Mouse (Mus musculus): ENCODE results near the gene Sh3pxd2a. TPM values are rescaled to one million over a fixed set of nuclear protein-coding genes. Genes with fewer than 3 reads are reported as not detected.
A peak's percentile ranks its signal among the peaks of the same experiment; 100 is the strongest.

Sh3pxd2a gene
- polyA plus RNA-seq, 1 experiment from 2014 or later, result 2.3 TPM

DNA sequence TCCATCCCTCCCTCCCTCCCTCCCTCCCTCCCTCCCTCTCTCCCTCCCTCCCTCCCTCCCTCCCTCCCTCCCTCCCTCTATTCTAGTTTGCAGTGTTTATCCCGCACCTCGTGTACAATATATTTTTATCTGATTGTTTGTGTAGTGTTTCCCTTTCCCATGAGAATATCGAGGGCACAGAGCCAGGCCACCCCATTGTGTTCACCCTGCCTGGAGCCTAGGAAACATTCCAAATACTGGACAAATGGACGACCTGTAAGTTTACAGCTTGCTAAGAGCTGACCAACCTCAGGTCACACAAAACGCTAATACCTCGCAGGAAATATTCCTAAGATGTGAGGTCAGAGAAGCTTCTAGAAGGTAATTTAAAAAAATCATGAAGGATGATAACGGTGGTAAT lies 12.0 kb downstream of the Sh3pxd2a start:
- ATAC-seq (replicated peaks), result no peak

DNA sequence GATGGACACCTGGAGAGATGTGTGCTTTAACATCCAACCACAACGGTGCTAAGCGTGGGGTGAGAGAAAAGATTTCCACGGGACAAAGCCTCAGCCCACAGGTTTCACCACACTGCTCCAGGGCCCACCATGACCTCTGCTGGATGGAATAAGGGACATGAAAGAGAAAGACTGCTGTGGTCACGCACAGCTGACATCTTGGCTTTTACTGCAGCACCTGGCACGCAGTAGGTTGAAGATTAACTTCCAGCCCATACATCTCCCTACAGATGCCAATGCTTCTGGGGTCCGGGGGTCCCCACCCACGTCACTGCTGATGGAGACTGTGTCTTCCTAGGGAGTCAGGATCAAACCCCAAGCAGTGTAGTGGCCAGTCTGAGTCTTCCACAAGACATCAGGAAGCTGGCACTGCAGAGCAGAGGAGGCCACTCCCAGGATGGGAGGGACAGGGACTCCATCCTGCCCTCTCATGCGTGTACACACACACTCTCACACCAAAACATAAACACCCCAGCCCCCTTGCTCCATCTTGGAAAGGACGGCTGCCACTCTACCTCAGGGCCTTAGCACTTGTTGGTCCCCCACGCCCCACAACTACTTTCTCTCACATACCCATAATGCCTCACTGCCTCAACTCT lies 12.6 kb downstream of the Sh3pxd2a start:
- no peaks in the 10 kb centered on the region for H3K9me3 ChIP-seq
- no peaks in the 10 kb centered on the region for H3K36me3 ChIP-seq (replicated peaks)
- H3K4me3 ChIP-seq, result no peak overlapping the region
- H3K4me1 ChIP-seq, result peaks cover 15% of the 10 kb centered on the region
- H3K27me3 ChIP-seq (replicated peaks), result no peaks in the 10 kb centered on the region
- no peak overlapping the region for H3K4me2 ChIP-seq
- no peak overlapping the region for H3K9ac ChIP-seq
- H3K27ac ChIP-seq, result no peak overlapping the region
- ATAC-seq (replicated peaks), result no peak
- WGBS, result 76% methylated on average over 10 of the region's 10 CpGs

More for the DNA sequence above, 12.0 kb downstream of the Sh3pxd2a start:
- H3K4me3 ChIP-seq, result no peak overlapping the region
- no peak overlapping the region for H3K9ac ChIP-seq
- H3K4me1 ChIP-seq, result peaks cover 9% of the 10 kb centered on the region
- no peaks in the 10 kb centered on the region for H3K36me3 ChIP-seq (replicated peaks)
- WGBS, result 83% methylated on average over 7 of the region's 7 CpGs
- H3K4me2 ChIP-seq, result no peak overlapping the region
- H3K27me3 ChIP-seq (replicated peaks), result no peaks in the 10 kb centered on the region
- no peaks in the 10 kb centered on the region for H3K9me3 ChIP-seq
- no peak overlapping the region for H3K27ac ChIP-seq

GRCm38 (mm10) chr19:47450261-47451137 lies 13.7 kb downstream of the Sh3pxd2a start:
- Histone ChIP-seq H3K36me3 (replicated peaks) (no peaks in the 10 kb centered on the region), H3K4me2 (no peak overlapping the region), H3K9ac (no peak overlapping the region), H3K4me1 (peaks cover 17% of the 10 kb centered on the region), H3K27me3 (replicated peaks) (no peaks in the 10 kb centered on the region), H3K27ac (no peak overlapping the region), H3K4me3 (no peak overlapping the region), H3K9me3 (no peaks in the 10 kb centered on the region)
- no peak for ATAC-seq (replicated peaks)
- 21% methylated on average over 8 of the region's 8 CpGs for WGBS

DNA sequence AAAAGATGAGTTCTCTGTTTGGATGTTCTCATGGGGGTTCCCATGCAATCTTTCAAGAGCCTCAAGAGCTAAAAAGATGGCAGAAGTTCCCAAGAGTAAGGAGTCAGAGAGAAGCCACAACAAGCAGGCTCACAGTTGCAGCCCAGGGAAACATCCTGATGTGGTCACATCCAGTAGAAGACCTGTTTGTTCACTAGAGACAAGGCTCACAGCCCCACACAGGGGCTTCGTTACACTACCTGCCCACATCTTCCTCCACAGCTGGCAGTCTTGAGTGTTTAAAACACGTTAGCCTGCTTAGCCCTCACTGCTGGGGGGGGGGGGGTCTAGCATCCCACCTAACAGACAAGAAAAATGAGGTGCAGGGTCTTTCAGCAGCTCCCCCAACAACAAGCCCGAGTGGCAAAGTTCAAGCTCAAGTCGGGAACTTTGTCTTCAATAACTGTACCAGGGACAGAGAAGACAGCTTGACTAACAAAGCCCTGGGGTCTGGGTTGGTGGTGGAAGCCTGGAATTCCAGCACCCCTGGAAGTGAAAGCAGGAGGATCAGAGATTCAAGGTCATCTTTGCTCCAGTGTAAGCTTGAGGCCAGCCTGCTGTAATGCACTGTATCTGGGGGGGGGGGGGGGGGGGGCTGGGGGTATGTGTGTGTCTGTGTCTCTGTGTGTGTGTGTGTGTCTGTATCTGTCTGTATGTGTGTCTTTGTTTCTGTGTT lies 14.5 kb downstream of the Sh3pxd2a start:
- Histone ChIP-seq H3K9ac (no peak overlapping the region), H3K4me2 (no peak overlapping the region), H3K4me3 (no peak overlapping the region), H3K36me3 (replicated peaks) (no peaks in the 10 kb centered on the region), H3K27me3 (replicated peaks) (no peaks in the 10 kb centered on the region), H3K4me1 (peaks cover 17% of the 10 kb centered on the region), H3K9me3 (no peaks in the 10 kb centered on the region), H3K27ac (no peak overlapping the region)
- ATAC-seq (replicated peaks), result no peak
- WGBS, result 68% methylated on average over 4 of the region's 4 CpGs

GRCm38 (mm10) chr19:47448618-47449151 lies 15.5 kb downstream of the Sh3pxd2a start:
- H3K27ac ChIP-seq, result no peak overlapping the region
- ATAC-seq (replicated peaks), result no peak
- H3K27me3 ChIP-seq (replicated peaks), result no peaks in the 10 kb centered on the region
- H3K4me3 ChIP-seq, result no peak overlapping the region
- no peaks in the 10 kb centered on the region for H3K9me3 ChIP-seq
- H3K4me2 ChIP-seq, result no peak overlapping the region
- WGBS, result 77% methylated on average over 14 of the region's 14 CpGs
- no peak overlapping the region for H3K9ac ChIP-seq
- no peaks in the 10 kb centered on the region for H3K36me3 ChIP-seq (replicated peaks)
- H3K4me1 ChIP-seq, result peaks cover 15% of the 10 kb centered on the region

- 56% methylated on average over 9 of the region's 9 CpGs for WGBS
- Histone ChIP-seq H3K4me1 (peaks cover 18% of the 10 kb centered on the region), H3K4me2 (no peak overlapping the region), H3K36me3 (replicated peaks) (no peaks in the 10 kb centered on the region), H3K4me3 (no peak overlapping the region), H3K27ac (no peak overlapping the region), H3K9ac (no peak overlapping the region), H3K9me3 (no peaks in the 10 kb centered on the region), H3K27me3 (replicated peaks) (no peaks in the 10 kb centered on the region)
- ATAC-seq (replicated peaks), result 0 out of 2 replicates have a peak, but pooled peaks have one; percentile 10
Measured at GRCm38 (mm10) chr19:47446841-47447365, 17.3 kb downstream of the Sh3pxd2a start.

- 84% methylated on average over 9 of the region's 9 CpGs for WGBS
- no peak for ATAC-seq (replicated peaks)
- H3K4me1 ChIP-seq, result peaks cover 18% of the 10 kb centered on the region
Measured at GRCm38 (mm10) chr19:47446130-47446529, 18.1 kb downstream of the Sh3pxd2a start.

GRCm38 (mm10) chr19:47445726-47446125 lies 18.5 kb downstream of the Sh3pxd2a start:
- Histone ChIP-seq H3K36me3 (replicated peaks) (no peaks in the 10 kb centered on the region), H3K4me3 (no peak overlapping the region), H3K9ac (no peak overlapping the region), H3K27ac (no peak overlapping the region), H3K4me1 (peaks cover 18% of the 10 kb centered on the region), H3K27me3 (replicated peaks) (no peaks in the 10 kb centered on the region), H3K9me3 (no peaks in the 10 kb centered on the region), H3K4me2 (no peak overlapping the region)
- 69% methylated on average over 6 of the region's 6 CpGs for WGBS
- ATAC-seq (replicated peaks), result no peak

More at GRCm38 (mm10) chr19:47446130-47446529, 18.1 kb downstream of the Sh3pxd2a start:
- no peak overlapping the region for H3K27ac ChIP-seq
- H3K9me3 ChIP-seq, result no peaks in the 10 kb centered on the region
- H3K36me3 ChIP-seq (replicated peaks), result no peaks in the 10 kb centered on the region
- no peak overlapping the region for H3K9ac ChIP-seq
- no peak overlapping the region for H3K4me3 ChIP-seq
- H3K27me3 ChIP-seq (replicated peaks), result no peaks in the 10 kb centered on the region
- H3K4me2 ChIP-seq, result no peak overlapping the region

- no peak overlapping the region for H3K27ac ChIP-seq
- H3K4me3 ChIP-seq, result no peak overlapping the region
- H3K9ac ChIP-seq, result no peak overlapping the region
- H3K36me3 ChIP-seq (replicated peaks), result no peaks in the 10 kb centered on the region
- no peaks in the 10 kb centered on the region for H3K9me3 ChIP-seq
- no peak overlapping the region for H3K4me2 ChIP-seq
- no peak for ATAC-seq (replicated peaks)
- peaks cover 16% of the 10 kb centered on the region for H3K4me1 ChIP-seq
- 43% methylated on average over 12 of the region's 12 CpGs for WGBS
- H3K27me3 ChIP-seq (replicated peaks), result no peaks in the 10 kb centered on the region
Measured at GRCm38 (mm10) chr19:47444488-47444887, 19.7 kb downstream of the Sh3pxd2a start.

DNA sequence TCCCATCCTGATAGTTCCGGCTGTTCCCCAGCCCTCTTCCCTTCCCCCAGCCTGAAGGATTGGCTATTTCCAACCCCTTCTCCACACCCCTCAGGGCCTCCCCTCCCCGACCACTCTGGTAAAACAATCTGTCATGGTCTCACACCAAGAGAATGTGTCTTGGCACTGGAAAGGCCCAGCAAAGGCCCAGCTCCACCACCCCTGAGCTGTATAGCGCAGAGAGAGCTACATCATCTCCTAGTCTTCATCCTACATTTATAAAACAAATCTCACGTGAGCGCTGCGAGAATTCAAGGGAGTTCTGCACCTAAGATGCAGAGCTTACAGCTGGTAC lies 21.9 kb downstream of the Sh3pxd2a start:
- ATAC-seq (replicated peaks), result 0 out of 2 replicates have a peak, but pooled peaks have one; percentile 40
- Histone ChIP-seq H3K4me3 (no peak overlapping the region), H3K27me3 (replicated peaks) (no peaks in the 10 kb centered on the region), H3K9ac (no peak overlapping the region), H3K4me1 (peaks cover 18% of the 10 kb centered on the region), H3K9me3 (no peaks in the 10 kb centered on the region), H3K4me2 (no peak overlapping the region), H3K27ac (no peak overlapping the region), H3K36me3 (replicated peaks) (no peaks in the 10 kb centered on the region)
- 78% methylated on average over 6 of the region's 6 CpGs for WGBS

- Histone ChIP-seq H3K27ac (no peak overlapping the region), H3K36me3 (replicated peaks) (no peaks in the 10 kb centered on the region), H3K4me1 (peaks cover 13% of the 10 kb centered on the region), H3K27me3 (replicated peaks) (no peaks in the 10 kb centered on the region), H3K9me3 (no peaks in the 10 kb centered on the region), H3K9ac (no peak overlapping the region), H3K4me2 (no peak overlapping the region), H3K4me3 (no peak overlapping the region)
- WGBS, result 86% methylated on average over 17 of the region's 17 CpGs
- ATAC-seq (replicated peaks), result no peak
Measured at GRCm38 (mm10) chr19:47441541-47442293, 22.5 kb downstream of the Sh3pxd2a start.
